Mouse (Mus musculus): ENCODE measurements at regions not wholly inside any gene's neighbourhood (a gene's known extent, or its start where the extent isn't known, plus 50 kb on each side); places are given as distances from the start of the nearest gene placed in this dataset.

DNA sequence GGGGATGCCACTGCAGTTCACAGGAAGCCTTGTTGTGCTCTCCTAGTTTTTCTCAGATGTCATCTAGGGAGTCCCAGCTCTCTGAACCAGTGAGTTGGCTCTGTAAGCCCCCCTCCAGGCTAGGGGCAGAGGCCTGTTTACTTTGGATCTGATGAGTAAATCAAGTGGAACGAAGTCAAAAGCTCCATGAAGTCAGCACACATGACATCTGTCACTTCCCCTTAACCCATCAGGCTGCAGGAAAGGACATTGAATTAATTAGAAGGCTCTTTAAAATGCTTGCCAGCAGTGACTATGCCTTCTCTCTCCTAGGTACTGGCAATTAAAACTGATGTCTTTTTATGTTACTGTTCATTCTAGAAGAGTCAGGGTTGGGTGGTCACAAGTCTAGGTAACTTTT, 138.6 kb downstream of the Ackr3 start:
- H3K4me3 ChIP-seq (replicated peaks; ENCODE audit: control insufficient read depth, low read depth, low read length) = no peak overlapping the region
- H3K4me1 ChIP-seq (ENCODE audit: control insufficient read depth, insufficient read depth, low read length) = no peaks in the 10 kb centered on the region
- TF ChIP-seq POLR2A (IDR thresholded peaks at IDR 0.05; ENCODE audit: borderline replicate concordance, control insufficient read depth, low read depth, low read length) = no peak
- no peak for TF ChIP-seq CTCF (IDR thresholded peaks at IDR 0.05; ENCODE audit: control insufficient read depth, insufficient read depth, low read length)
- 49% methylated on average over 1 of the region's 1 CpGs for WGBS
- H3K27ac ChIP-seq (ENCODE audit: control insufficient read depth, insufficient read depth, low read depth, low read length, poor library complexity) = no peak overlapping the region

DNA sequence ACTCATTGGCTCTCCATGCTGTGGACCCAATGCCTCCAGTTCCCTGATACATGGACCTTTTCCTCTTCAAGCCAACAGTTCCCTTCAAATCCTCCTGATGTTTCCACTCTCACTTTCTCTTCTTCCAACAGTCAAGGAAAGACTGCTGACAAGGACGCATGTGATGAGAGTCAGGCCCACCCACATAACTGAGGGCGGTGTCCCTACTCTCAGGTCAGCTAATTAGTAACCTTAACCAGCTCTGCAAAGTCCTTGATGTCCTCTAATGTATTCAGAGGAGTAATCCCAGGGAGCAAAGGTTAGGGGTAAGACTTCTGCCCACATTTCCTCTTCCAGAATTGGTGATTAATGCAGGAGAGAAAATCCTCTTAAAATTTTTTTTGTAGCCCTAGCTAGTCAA, 139.7 kb downstream of the Ackr3 start:
- no peaks in the 10 kb centered on the region for H3K4me1 ChIP-seq (ENCODE audit: control insufficient read depth, insufficient read depth, low read length)
- H3K4me3 ChIP-seq (replicated peaks; ENCODE audit: control insufficient read depth, low read depth, low read length) = no peak overlapping the region
- TF ChIP-seq CTCF (IDR thresholded peaks at IDR 0.05; ENCODE audit: control insufficient read depth, insufficient read depth, low read length) = no peak
- TF ChIP-seq POLR2A (IDR thresholded peaks at IDR 0.05; ENCODE audit: borderline replicate concordance, control insufficient read depth, low read depth, low read length) = no peak
- WGBS = 81% methylated on average over 2 of the region's 2 CpGs
- no peak overlapping the region for H3K27ac ChIP-seq (ENCODE audit: control insufficient read depth, insufficient read depth, low read depth, low read length, poor library complexity)

DNA sequence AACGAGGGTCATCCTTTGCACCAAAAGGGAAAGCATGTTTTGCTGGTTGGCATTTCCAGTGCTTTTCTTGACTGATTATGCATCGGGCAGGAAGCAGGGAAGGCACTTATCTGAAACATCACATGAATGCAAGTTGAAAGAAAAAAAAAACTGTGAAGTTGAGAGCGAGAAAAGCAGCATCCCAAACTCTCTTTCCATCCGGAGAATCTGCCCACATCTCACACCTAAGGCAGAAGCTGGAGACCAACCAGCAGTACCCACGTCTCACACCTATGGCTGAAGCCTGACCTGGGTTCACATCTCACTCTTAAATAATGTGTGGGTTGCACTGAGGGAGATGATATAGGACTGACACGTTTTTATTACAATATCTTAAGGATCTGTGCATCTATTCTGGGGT, 143.3 kb downstream of the Ackr3 start:
- H3K4me3 ChIP-seq (replicated peaks; ENCODE audit: control insufficient read depth, low read depth, low read length) = no peak overlapping the region
- 46% methylated on average over 6 of the region's 6 CpGs for WGBS
- TF ChIP-seq CTCF (IDR thresholded peaks at IDR 0.05; ENCODE audit: control insufficient read depth, insufficient read depth, low read length) = no peak
- TF ChIP-seq POLR2A (IDR thresholded peaks at IDR 0.05; ENCODE audit: borderline replicate concordance, control insufficient read depth, low read depth, low read length) = no peak
- H3K4me1 ChIP-seq (ENCODE audit: control insufficient read depth, insufficient read depth, low read length) = no peaks in the 10 kb centered on the region
- no peak overlapping the region for H3K27ac ChIP-seq (ENCODE audit: control insufficient read depth, insufficient read depth, low read depth, low read length, poor library complexity)

DNA sequence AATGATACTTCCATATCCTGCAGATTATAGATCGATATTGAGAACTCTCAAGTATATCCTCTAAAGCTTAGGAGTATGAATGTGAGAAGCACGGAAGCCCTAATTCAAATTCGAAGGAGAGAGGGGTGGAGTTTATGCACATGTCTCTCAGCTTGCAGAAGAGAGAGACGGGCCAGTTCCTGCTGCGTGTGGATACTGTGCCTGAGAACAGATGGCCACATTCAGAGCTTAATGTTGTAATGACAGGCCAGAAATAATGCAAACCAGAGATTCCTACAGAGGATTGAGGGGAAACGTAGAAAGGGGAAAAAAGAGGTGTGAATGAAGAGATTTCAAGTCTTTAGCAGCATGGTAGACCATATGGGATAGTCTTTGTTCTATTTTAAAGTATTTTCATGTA, 145.8 kb downstream of the Ackr3 start:
- WGBS = 36% methylated on average over 6 of the region's 6 CpGs
- no peak overlapping the region for H3K27ac ChIP-seq (ENCODE audit: control insufficient read depth, insufficient read depth, low read depth, low read length, poor library complexity)
- no peak for TF ChIP-seq POLR2A (IDR thresholded peaks at IDR 0.05; ENCODE audit: borderline replicate concordance, control insufficient read depth, low read depth, low read length)
- no peak for TF ChIP-seq CTCF (IDR thresholded peaks at IDR 0.05; ENCODE audit: control insufficient read depth, insufficient read depth, low read length)
- no peak overlapping the region for H3K4me3 ChIP-seq (replicated peaks; ENCODE audit: control insufficient read depth, low read depth, low read length)
- H3K4me1 ChIP-seq (ENCODE audit: control insufficient read depth, insufficient read depth, low read length) = no peaks in the 10 kb centered on the region

DNA sequence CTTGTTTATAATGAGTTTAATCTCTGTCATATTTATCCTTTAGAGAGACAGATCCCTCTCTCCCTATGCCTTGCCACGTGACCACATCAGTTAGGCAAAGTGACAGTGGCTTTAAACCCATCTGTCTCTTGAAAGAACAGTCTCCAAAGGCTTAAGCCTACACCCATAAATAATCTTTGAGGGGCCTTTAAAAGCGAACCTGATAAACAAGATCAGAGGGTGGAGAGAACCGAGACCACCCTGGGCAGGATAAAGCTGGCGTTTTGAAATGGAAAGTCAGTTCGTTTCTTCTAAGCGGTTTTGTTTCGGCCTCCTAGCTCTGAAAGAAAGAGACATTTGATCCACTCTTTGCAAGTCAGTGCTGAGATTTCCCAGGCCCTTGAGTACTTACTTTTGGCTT, 149.5 kb downstream of the Ackr3 start:
- TF ChIP-seq CTCF (IDR thresholded peaks at IDR 0.05; ENCODE audit: control insufficient read depth, insufficient read depth, low read length) (no peak), POLR2A (IDR thresholded peaks at IDR 0.05; ENCODE audit: borderline replicate concordance, control insufficient read depth, low read depth, low read length) (no peak)
- Histone ChIP-seq H3K4me1 (ENCODE audit: control insufficient read depth, insufficient read depth, low read length) (no peaks in the 10 kb centered on the region), H3K27ac (ENCODE audit: control insufficient read depth, insufficient read depth, low read depth, low read length, poor library complexity) (no peak overlapping the region), H3K4me3 (replicated peaks; ENCODE audit: control insufficient read depth, low read depth, low read length) (no peak overlapping the region)
- 47% methylated on average over 7 of the region's 7 CpGs for WGBS

DNA sequence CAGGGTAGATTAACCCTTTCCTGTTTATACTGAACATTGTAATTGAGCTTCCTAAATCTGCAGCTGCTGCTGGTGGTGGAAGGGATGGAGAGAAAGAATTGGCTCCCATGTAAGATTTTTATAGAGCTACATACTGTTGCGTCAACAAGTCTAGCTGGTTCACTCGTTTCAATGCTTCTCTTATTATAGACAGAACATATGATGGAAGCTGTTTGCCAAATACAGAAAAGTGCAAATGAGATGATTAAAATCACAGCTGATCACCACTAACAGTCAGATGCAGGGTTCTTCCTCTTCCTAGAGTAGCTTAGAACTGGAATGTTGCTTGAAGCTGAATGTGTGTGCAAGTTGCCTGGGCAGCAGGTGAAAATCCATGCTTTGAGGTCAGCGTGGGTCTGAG, 152.8 kb downstream of the Ackr3 start:
- no peak overlapping the region for H3K27ac ChIP-seq (ENCODE audit: control insufficient read depth, insufficient read depth, low read depth, low read length, poor library complexity)
- H3K4me1 ChIP-seq (ENCODE audit: control insufficient read depth, insufficient read depth, low read length) = no peaks in the 10 kb centered on the region
- no peak overlapping the region for H3K4me3 ChIP-seq (replicated peaks; ENCODE audit: control insufficient read depth, low read depth, low read length)
- no peak for TF ChIP-seq POLR2A (IDR thresholded peaks at IDR 0.05; ENCODE audit: borderline replicate concordance, control insufficient read depth, low read depth, low read length)
- no peak for TF ChIP-seq CTCF (IDR thresholded peaks at IDR 0.05; ENCODE audit: control insufficient read depth, insufficient read depth, low read length)
- WGBS = 72% methylated on average over 3 of the region's 3 CpGs

DNA sequence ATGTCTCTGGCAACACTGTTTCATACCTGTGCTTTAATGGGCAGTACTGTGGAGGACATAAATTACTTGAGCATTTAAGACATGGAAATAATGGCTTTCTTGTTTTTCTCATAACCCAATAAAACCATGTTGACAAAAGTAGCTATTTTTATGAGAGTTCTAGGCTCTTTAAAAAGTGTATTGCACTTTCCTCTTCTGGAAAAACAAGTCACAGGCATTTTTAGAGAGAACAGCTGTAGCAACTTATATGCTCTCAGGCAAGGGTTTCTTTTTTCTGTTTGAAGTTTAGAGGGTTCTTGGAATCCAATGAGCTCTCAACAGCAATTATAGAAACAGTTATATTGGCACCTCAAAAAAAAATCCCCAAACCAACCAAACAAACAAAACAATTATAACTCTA, 153.6 kb downstream of the Ackr3 start:
- no peak for TF ChIP-seq CTCF (IDR thresholded peaks at IDR 0.05; ENCODE audit: control insufficient read depth, insufficient read depth, low read length)
- H3K4me3 ChIP-seq (replicated peaks; ENCODE audit: control insufficient read depth, low read depth, low read length) = no peak overlapping the region
- no peak overlapping the region for H3K27ac ChIP-seq (ENCODE audit: control insufficient read depth, insufficient read depth, low read depth, low read length, poor library complexity)
- no peaks in the 10 kb centered on the region for H3K4me1 ChIP-seq (ENCODE audit: control insufficient read depth, insufficient read depth, low read length)

DNA sequence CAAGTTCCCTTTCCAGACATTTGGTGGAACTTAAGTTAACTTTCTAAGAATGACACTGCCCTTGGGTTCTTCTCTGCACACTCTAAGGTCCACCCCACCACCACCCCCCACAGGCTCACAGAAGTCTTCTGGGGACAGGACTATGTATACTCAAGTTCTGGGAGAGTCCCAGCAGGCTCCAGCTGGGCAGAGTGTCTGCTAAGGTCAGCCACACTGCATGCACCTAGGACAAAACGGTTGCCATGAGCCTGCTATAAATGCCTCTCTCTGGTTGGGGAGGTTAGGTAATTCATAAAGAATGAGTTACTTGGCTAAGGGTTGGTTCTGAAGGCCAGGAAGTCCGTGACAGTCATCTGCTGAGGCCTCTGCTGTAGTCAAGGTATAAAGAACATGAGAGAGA, 155.2 kb downstream of the Ackr3 start:
- Histone ChIP-seq H3K4me3 (replicated peaks; ENCODE audit: control insufficient read depth, low read depth, low read length) (no peak overlapping the region), H3K27ac (ENCODE audit: control insufficient read depth, insufficient read depth, low read depth, low read length, poor library complexity) (no peak overlapping the region), H3K4me1 (ENCODE audit: control insufficient read depth, insufficient read depth, low read length) (no peaks in the 10 kb centered on the region)
- WGBS = 68% methylated on average over 2 of the region's 2 CpGs
- TF ChIP-seq CTCF (IDR thresholded peaks at IDR 0.05; ENCODE audit: control insufficient read depth, insufficient read depth, low read length) (no peak), POLR2A (IDR thresholded peaks at IDR 0.05; ENCODE audit: borderline replicate concordance, control insufficient read depth, low read depth, low read length) (no peak)

DNA sequence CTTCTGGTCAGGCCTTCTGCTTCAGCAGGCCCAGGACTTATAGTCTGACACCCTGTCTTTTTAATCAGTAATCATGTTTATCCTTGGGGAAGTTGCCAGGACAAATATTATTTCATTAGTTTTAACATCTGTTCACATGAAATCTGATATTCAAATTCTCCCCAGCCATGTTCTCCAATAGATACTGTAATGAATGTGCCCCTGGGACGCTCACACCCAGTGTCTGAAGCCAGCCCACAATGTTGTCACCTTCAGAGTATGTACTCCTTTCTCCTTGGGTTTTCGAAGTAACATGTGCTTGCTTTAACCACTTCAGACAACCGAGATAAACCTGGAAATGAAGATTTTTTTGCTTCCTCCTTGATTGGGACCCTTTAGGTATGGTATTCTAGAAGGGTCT, 156.3 kb downstream of the Ackr3 start:
- 70% methylated on average over 3 of the region's 3 CpGs for WGBS
- TF ChIP-seq CTCF (IDR thresholded peaks at IDR 0.05; ENCODE audit: control insufficient read depth, insufficient read depth, low read length) (no peak), POLR2A (IDR thresholded peaks at IDR 0.05; ENCODE audit: borderline replicate concordance, control insufficient read depth, low read depth, low read length) (no peak)
- no peaks in the 10 kb centered on the region for H3K4me1 ChIP-seq (ENCODE audit: control insufficient read depth, insufficient read depth, low read length)
- H3K4me3 ChIP-seq (replicated peaks; ENCODE audit: control insufficient read depth, low read depth, low read length) = no peak overlapping the region
- H3K27ac ChIP-seq (ENCODE audit: control insufficient read depth, insufficient read depth, low read depth, low read length, poor library complexity) = no peak overlapping the region
